Comparison of ENCODE assay signal across 8 mouse cellular contexts in the genomic region with DNA sequence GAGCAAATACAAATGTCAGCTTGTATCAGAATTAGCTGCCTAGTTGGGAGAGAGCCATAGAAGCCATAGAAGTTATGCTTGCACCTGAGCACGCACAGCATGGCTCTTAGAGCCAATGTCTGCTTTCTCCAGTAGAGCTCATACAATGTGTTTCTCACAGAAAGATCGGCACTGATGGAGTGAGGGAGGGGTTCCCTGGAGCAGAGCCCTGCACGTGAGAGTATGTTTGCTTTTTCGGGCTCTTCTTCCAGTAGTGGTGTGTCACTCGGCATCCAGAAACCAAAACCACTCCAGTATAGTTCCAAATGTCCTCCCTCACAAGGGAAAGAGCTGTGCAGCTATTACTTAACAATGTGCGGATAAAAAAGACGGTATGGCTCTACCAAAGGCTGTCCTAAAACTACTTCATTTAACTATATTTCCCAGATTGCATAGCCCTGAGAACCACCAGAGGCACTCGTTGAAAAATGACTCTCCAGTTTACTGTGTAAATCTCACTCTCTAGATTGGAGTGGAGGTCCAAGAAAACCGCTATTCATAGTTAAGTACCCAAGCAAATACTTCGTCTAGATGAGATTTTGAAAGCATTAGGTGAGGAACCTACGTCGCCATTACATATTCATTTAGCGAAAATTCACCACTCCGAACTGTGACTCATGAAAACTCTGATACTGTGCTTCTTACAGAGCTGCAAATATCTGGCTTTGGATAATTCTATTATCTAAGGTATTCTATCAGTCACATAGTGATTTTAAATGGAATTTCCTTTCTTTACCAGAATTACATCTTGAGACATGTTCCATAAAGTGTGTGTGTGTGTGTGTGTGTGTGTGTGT. TPM values are rescaled to one million over a fixed set of nuclear protein-coding genes. Genes with fewer than 3 reads are reported as not detected.
DNase-seq lines count a peak whose midpoint lies in the region; ATAC-seq and TF ChIP-seq lines count a peak whose summit lies in the region.

No protein-coding gene starts in this region.

- H3K36me3 ChIP-seq in kidney, adult 2 months (ENCODE audit: control insufficient read depth, insufficient read depth, low read length) = peaks cover 2% of the 10 kb centered on the region; the same call in 1 of the 2 replicates
- peaks cover 16 to 26% of the 10 kb centered on the region in 2 experiments for H3K36me3 ChIP-seq in MEL (ENCODE audit: control insufficient read depth in 1 of 2, insufficient read depth in 2 of 2, low read length in 2 of 2)
- H3K36me3 ChIP-seq in forebrain, embryonic 13.5 days (ENCODE audit: poor library complexity, severe bottlenecking) = peaks cover 17% of the 10 kb centered on the region
- peaks cover 21% of the 10 kb centered on the region for H3K36me3 ChIP-seq in liver, embryonic 15.5 days (replicated peaks)

- intact Hi-C loops in gastrocnemius, postnatal 14 days (cut with DNase I; ENCODE audit: low total_unique reads) = no loop called here

- ATAC-seq in forebrain, embryonic 13.5 days = 0 out of 2 replicates have a peak, but pooled peaks have one; percentile 0
- ATAC-seq in liver, embryonic 15.5 days (ENCODE audit: insufficient read depth) = no peak; the same call in 1 of the 2 replicates
- ATAC-seq in megakaryocyte-erythroid progenitor cell, adult 5-6 weeks (replicated peaks; ENCODE audit: low FRiP score, low TSS enrichment, poor library complexity, severe bottlenecking) = no peak

- H3K4me3 ChIP-seq in kidney, adult 2 months (ENCODE audit: insufficient read depth, low read depth, low read length) = 0 out of 2 replicates have a peak overlapping the region, but pooled peaks have one; percentile 95
- H3K4me3 ChIP-seq in MEL (ENCODE audit: control insufficient read depth in 1 of 2, insufficient read depth in 1 of 2, low read depth in 2 of 2, low read length in 2 of 2) = peak overlapping the region; percentile 68 to 82
- peak overlapping the region; percentile 54 for H3K4me3 ChIP-seq in forebrain, embryonic 13.5 days
- peak overlapping the region; percentile 70; the same call in 1 of the 2 replicates for H3K4me3 ChIP-seq in liver, embryonic 15.5 days (replicated peaks)

- H3K79me2 ChIP-seq in MEL (ENCODE audit: control insufficient read depth, insufficient read depth, low read length, poor library complexity) = peaks cover 19% of the 10 kb centered on the region

- no peak for TF ChIP-seq RAD21 in MEL (IDR thresholded peaks at IDR 0.05; ENCODE audit: low read depth, low read length)

- H3K27me3 ChIP-seq in kidney, adult 2 months (replicated peaks; ENCODE audit: control insufficient read depth, insufficient read depth, low read length) = no peaks in the 10 kb centered on the region
- no peaks in the 10 kb centered on the region; a peak in 1 of 4 replicates for H3K27me3 ChIP-seq in MEL (ENCODE audit: control insufficient read depth in 1 of 2, insufficient read depth in 2 of 2, low read length in 2 of 2)
- no peaks in the 10 kb centered on the region for H3K27me3 ChIP-seq in forebrain, embryonic 13.5 days
- H3K27me3 ChIP-seq in liver, embryonic 15.5 days = no peaks in the 10 kb centered on the region

- H3K4me1 ChIP-seq in kidney, adult 2 months (ENCODE audit: control insufficient read depth, insufficient read depth, low read length) = no peaks in the 10 kb centered on the region
- H3K4me1 ChIP-seq in MEL (ENCODE audit: control insufficient read depth in 1 of 2, insufficient read depth in 2 of 2, low read length in 2 of 2) = peaks cover 3 to 13% of the 10 kb centered on the region in 2 experiments
- peaks cover 7% of the 10 kb centered on the region; the same call in 1 of the 2 replicates for H3K4me1 ChIP-seq in forebrain, embryonic 13.5 days
- H3K4me1 ChIP-seq in liver, embryonic 15.5 days (replicated peaks) = no peaks in the 10 kb centered on the region; the same call in 1 of the 2 replicates

- no peaks in the 10 kb centered on the region for H3K9me3 ChIP-seq in MEL (replicated peaks; ENCODE audit: insufficient read depth, low read length)
- H3K9me3 ChIP-seq in forebrain, embryonic 13.5 days (replicated peaks) = no peaks in the 10 kb centered on the region
- no peaks in the 10 kb centered on the region for H3K9me3 ChIP-seq in liver, embryonic 15.5 days (replicated peaks)

- no peak for DNase-seq in kidney, adult 2 months
- DNase-seq in kidney, postnatal 4 days = no peak
- DNase-seq in MEL (ENCODE audit: low read depth, low spot score) = peak; percentile 79
- DNase-seq in gastrocnemius, postnatal 14 days = no peak
- no peak for DNase-seq in spleen, postnatal 14 days (ENCODE audit: low spot score in 2 of 2)

- TF ChIP-seq CTCF in kidney, adult 2 months (conservative IDR thresholded peaks at IDR 0.05; ENCODE audit: insufficient read depth, insufficient read length, low read depth, low read length) = no peak
- peak in 2 of 3 experiments; percentile 1 to 3; a peak in 2 of 6 replicates for TF ChIP-seq CTCF in MEL (IDR thresholded peaks at IDR 0.05 in 2 of 3, conservative IDR thresholded peaks at IDR 0.05 in 1 of 3; ENCODE audit: control insufficient read depth in 1 of 3, insufficient read depth in 1 of 3, low read depth in 2 of 3, low read length in 3 of 3, poor library complexity in 1 of 3, severe bottlenecking in 1 of 3)

- peak in 1 of 2 experiments; percentile 21; a peak in 3 of 4 replicates for TF ChIP-seq EP300 in MEL (IDR thresholded peaks at IDR 0.05; ENCODE audit: low read depth in 1 of 2, low read length in 2 of 2)

- peak overlapping the region; percentile 69 for H3K9ac ChIP-seq in MEL (ENCODE audit: control insufficient read depth, low read depth, low read length, poor library complexity, severe bottlenecking)
- H3K9ac ChIP-seq in forebrain, embryonic 13.5 days = no peak overlapping the region
- no peak overlapping the region for H3K9ac ChIP-seq in liver, embryonic 15.5 days

- no peak for TF ChIP-seq POLR2A in kidney, adult 2 months (IDR thresholded peaks at IDR 0.05; ENCODE audit: low read depth, low read length)
- TF ChIP-seq POLR2A in MEL (IDR thresholded peaks at IDR 0.05; ENCODE audit: control insufficient read depth in 1 of 2, insufficient read depth in 1 of 2, low read depth in 1 of 2, low read length in 2 of 2, poor library complexity in 1 of 2) = peak in 1 of 2 experiments; percentile 48; a peak in 1 of 4 replicates

- WGBS in kidney, adult 2 months = 74% methylated on average over 14 of the region's 14 CpGs
- WGBS in forebrain, embryonic 13.5 days = 76% methylated on average over 14 of the region's 14 CpGs
- 63% methylated on average over 14 of the region's 14 CpGs for WGBS in liver, embryonic 15.5 days (ENCODE audit: insufficient replicate concordance)

- H3K4me2 ChIP-seq in forebrain, embryonic 13.5 days = peak overlapping the region; percentile 39
- peak overlapping the region; percentile 70 for H3K4me2 ChIP-seq in liver, embryonic 15.5 days

- no peak overlapping the region for H3K27ac ChIP-seq in kidney, adult 2 months (ENCODE audit: insufficient read depth, low read depth, low read length)
- H3K27ac ChIP-seq in MEL (ENCODE audit: control insufficient read depth, low read depth, low read length) = peak overlapping the region; percentile 66
- peak overlapping the region; percentile 91; the same call in 1 of the 2 replicates for H3K27ac ChIP-seq in forebrain, embryonic 13.5 days
- no peak overlapping the region for H3K27ac ChIP-seq in liver, embryonic 15.5 days (replicated peaks)

TF ChIP-seq in MEL, 35 proteins besides CTCF, POLR2A, EP300 and RAD21 (continues in another document):
- TF ChIP-seq USF1 (IDR thresholded peaks at IDR 0.05; ENCODE audit: low read depth, low read length) (no peak), NRF1 (IDR thresholded peaks at IDR 0.05; ENCODE audit: insufficient read depth, low read depth, low read length, poor library complexity, severe bottlenecking) (no peak), TBP (IDR thresholded peaks at IDR 0.05; ENCODE audit: low read depth, low read length) (peak; percentile 83), MXI1 (IDR thresholded peaks at IDR 0.05; ENCODE audit: low read depth, low read length) (peak; percentile 83), TAL1 (IDR thresholded peaks at IDR 0.05; ENCODE audit: low read length) (no peak), CHD1 (IDR thresholded peaks at IDR 0.05; ENCODE audit: low read depth, low read length) (peak; percentile 95), RCOR1 (IDR thresholded peaks at IDR 0.05; ENCODE audit: low read depth, low read length) (0 out of 2 replicates have a peak, but pooled peaks have one; percentile 27), MAX (IDR thresholded peaks at IDR 0.05; ENCODE audit: low read length) (peak; percentile 54), TCF12 (IDR thresholded peaks at IDR 0.05; ENCODE audit: low read depth, low read length) (peak; percentile 9; the same call in 1 of the 2 replicates), NELFE (IDR thresholded peaks at IDR 0.05; ENCODE audit: low read depth, low read length) (0 out of 2 replicates have a peak, but pooled peaks have one; percentile 17), MYC (IDR thresholded peaks at IDR 0.05; ENCODE audit: low read depth, low read length) (peak; percentile 59; the same call in 1 of the 2 replicates), MAZ (IDR thresholded peaks at IDR 0.05; ENCODE audit: low read depth, low read length) (no peak), CHD2 (IDR thresholded peaks at IDR 0.05; ENCODE audit: low read length) (no peak), SIN3A (IDR thresholded peaks at IDR 0.05; ENCODE audit: low read length) (peak; percentile 57), ZMIZ1 (IDR thresholded peaks at IDR 0.05; ENCODE audit: low read depth, low read length) (0 out of 2 replicates have a peak, but pooled peaks have one; percentile 38), SMC3 (IDR thresholded peaks at IDR 0.05; ENCODE audit: low read depth, low read length) (0 out of 2 replicates have a peak, but pooled peaks have one; percentile 2), ZKSCAN1 (IDR thresholded peaks at IDR 0.05; ENCODE audit: low read depth, low read length) (no peak), MYB (IDR thresholded peaks at IDR 0.05; ENCODE audit: low read depth, low read length) (no peak), POLR2AphosphoS2 (IDR thresholded peaks at IDR 0.05; ENCODE audit: low read length) (no peak), BHLHE40 (IDR thresholded peaks at IDR 0.05; ENCODE audit: borderline replicate concordance, low read depth, low read length) (peak; percentile 95), ZNF384 (IDR thresholded peaks at IDR 0.05; ENCODE audit: low read depth, low read length) (no peak)

RNA-seq across cellular contexts. Expression of a gene that starts 0.7 kb away (rescaled TPM):
- 8.6 and 9.6 TPM in 2 replicates for polyA plus RNA-seq in kidney, adult 2 months (2012; rRNA removed)
- 180 and 183 TPM in 2 replicates for total RNA-seq in MEL (2012; rRNA removed)
- 100 to 1,000 TPM; 354 to 890 TPM for polyA plus RNA-seq in MEL (2012; ENCODE audit: insufficient read depth in 1 of 2, insufficient read length in 2 of 2, low read depth in 1 of 2, low replicate concordance in 2 of 2, missing spikeins in 1 of 2)
- polyA plus RNA-seq in forebrain, embryonic 13.5 days (2015; fragmentation: Nextera tagmentation; extraction: Ambion mirVana) = 59.8 and 68.3 TPM in 2 replicates
- 18.8 and 19.8 TPM in 2 replicates for polyA plus RNA-seq in liver, embryonic 15.5 days (2015; fragmentation: Nextera tagmentation; extraction: Ambion mirVana)
- total RNA-seq in megakaryocyte-erythroid progenitor cell, adult 5-6 weeks (2014; fragmentation: Nextera tagmentation) = 60.4 and 71.4 TPM in 2 replicates
- 88.3 and 89.1 TPM in 2 replicates for total RNA-seq in megakaryocyte-erythroid progenitor cell, adult 5-6 weeks (2017)
- 10 to 100 TPM; 11.3 to 12.6 TPM for total RNA-seq in gastrocnemius, postnatal 14 days (2021)

Comparison
In these comparisons a context has a peak if more than half of its experiments do, and no peak if none do; other contexts are left out.
1. H3K27ac ChIP-seq: peak in MEL (single experiment) and forebrain, embryonic 13.5 days (single experiment); none in kidney, adult 2 months (single experiment) and liver, embryonic 15.5 days (single experiment).
2. Peak in every context shown above with its lines, with median percentiles within 50 percentile points of each other: H3K4me3 ChIP-seq.